Mouse (Mus musculus) lung, embryonic 15.5 days (tissue): ENCODE results near the gene Pcgf3. TPM values are rescaled to one million over a fixed set of nuclear protein-coding genes. Genes with fewer than 3 reads are reported as not detected.

Experiments
- ATAC-seq: fragments of 200-750 bp; cut with Nextera tagmentation; 2 replicates; pipeline ENCODE4 v1.8.0; 2017; ENCODE audit warnings: moderate number of reproducible peaks, borderline replicate concordance; ENCODE audit not compliant: low FRiP score, low TSS enrichment; ENCODE audit errors: extremely low read depth
- H3K27ac ChIP-seq: fragments of 300-500 bp; sonication (generic); 2 replicates; pipeline ENCODE4 v1.5.1; 2015; ENCODE audit warnings: moderate library complexity, mild to moderate bottlenecking, inconsistent platforms
- H3K27me3 ChIP-seq: fragments of 300-500 bp; sonication (generic); 2 replicates; pipeline ENCODE4 v1.6.1; 2015; ENCODE audit warnings: inconsistent platforms
- H3K36me3 ChIP-seq: fragments of 300-500 bp; sonication (generic); 2 replicates; pipeline ENCODE4 v1.6.1; 2015; ENCODE audit warnings: inconsistent platforms
- H3K4me1 ChIP-seq: fragments of 300-500 bp; sonication (generic); 2 replicates; pipeline ENCODE4 v1.6.1; 2015; ENCODE audit warnings: inconsistent platforms
- H3K4me2 ChIP-seq: fragments of 300-500 bp; sonication (generic); 2 replicates; pipeline ENCODE4 v1.6.1; 2015; ENCODE audit warnings: inconsistent platforms, mild to moderate bottlenecking, moderate library complexity
- H3K4me3 ChIP-seq: fragments of 300-500 bp; sonication (generic); 2 replicates; pipeline ENCODE4 v1.5.1; 2015; ENCODE audit warnings: mild to moderate bottlenecking, inconsistent platforms
- H3K9ac ChIP-seq: fragments of 300-500 bp; sonication (generic); 2 replicates; pipeline ENCODE4 v1.6.1; 2015; ENCODE audit warnings: inconsistent platforms
- H3K9me3 ChIP-seq: fragments of 300-500 bp; sonication (generic); 2 replicates; pipeline ENCODE4 v1.6.1; 2016; ENCODE audit warnings: inconsistent platforms
- WGBS: fragments of 180-500 bp; shearing (Covaris S2); methylation state at CpG from one replicate; pipeline ENCODE4 v1.1.7; 2015; 5-methylcytosine and 5-hydroxymethylcytosine counted together
- polyA plus RNA-seq: library from polyadenylated mRNA; unstranded; fragments of >200 nt; fragmentation: Nextera tagmentation; extraction: Ambion mirVana; gene quantifications from 2 replicates; pipeline ENCODE4 v1.2.1, GENCODE M21; 2015

The Pcgf3 gene
- polyA plus RNA-seq, 1 experiment from 2014 or later, result 19.3 TPM

DNA sequence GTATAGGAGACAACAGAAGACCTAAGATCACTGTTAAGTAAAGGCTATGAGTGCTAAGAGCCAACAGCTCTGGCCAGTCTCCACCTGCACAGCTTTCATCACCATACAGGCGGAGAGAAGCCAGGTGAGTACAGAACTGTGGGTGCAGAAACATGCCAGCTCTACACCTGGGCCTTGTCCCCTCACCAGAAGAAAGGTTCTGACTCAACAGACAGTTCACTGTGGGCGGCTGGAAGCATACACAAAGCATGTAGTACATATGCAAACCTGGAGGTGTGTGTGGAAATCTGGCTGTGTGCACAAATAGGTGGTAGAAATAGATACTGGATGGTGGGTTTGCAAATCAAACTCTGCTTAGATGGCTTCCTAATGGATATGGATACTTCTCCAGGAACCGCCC lies 61.6 kb downstream of the Pcgf3 start:
- no peak for ATAC-seq
- Histone ChIP-seq H3K4me2 (no peak overlapping the region), H3K27me3 (no peaks in the 10 kb centered on the region), H3K4me3 (no peak overlapping the region), H3K4me1 (no peaks in the 10 kb centered on the region), H3K9ac (no peak overlapping the region), H3K27ac (no peak overlapping the region), H3K36me3 (no peaks in the 10 kb centered on the region), H3K9me3 (no peaks in the 10 kb centered on the region)
- 74% methylated on average over 3 of the region's 3 CpGs for WGBS

DNA sequence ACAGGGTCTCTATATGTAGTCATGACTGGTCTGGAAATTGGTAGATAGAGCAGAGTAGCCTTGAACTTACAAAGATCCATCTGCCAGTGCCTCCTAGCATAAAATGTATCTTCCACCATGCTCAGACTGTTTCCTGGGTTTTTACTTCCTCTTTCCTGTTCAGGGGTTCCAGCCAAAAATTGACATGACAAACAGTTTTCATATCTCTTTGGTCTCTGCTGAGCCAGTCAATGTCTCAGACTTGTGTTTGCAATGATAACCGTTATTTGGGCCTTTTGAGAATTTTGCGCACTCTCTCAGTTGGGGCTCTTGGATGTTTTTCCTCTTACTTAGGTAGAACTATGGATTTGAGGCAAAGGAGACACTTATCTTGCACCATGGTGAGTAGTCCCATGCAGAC lies 73.2 kb downstream of the Pcgf3 start:
- no peaks in the 10 kb centered on the region for H3K4me1 ChIP-seq
- ATAC-seq, result no peak
- H3K4me3 ChIP-seq, result no peak overlapping the region
- no peak overlapping the region for H3K4me2 ChIP-seq
- H3K36me3 ChIP-seq, result no peaks in the 10 kb centered on the region
- 94% methylated on average over 2 of the region's 2 CpGs for WGBS
- H3K27ac ChIP-seq, result no peak overlapping the region
- no peak overlapping the region for H3K9ac ChIP-seq
- H3K9me3 ChIP-seq, result no peaks in the 10 kb centered on the region; the same call in 1 of the 2 replicates
- H3K27me3 ChIP-seq, result no peaks in the 10 kb centered on the region

DNA sequence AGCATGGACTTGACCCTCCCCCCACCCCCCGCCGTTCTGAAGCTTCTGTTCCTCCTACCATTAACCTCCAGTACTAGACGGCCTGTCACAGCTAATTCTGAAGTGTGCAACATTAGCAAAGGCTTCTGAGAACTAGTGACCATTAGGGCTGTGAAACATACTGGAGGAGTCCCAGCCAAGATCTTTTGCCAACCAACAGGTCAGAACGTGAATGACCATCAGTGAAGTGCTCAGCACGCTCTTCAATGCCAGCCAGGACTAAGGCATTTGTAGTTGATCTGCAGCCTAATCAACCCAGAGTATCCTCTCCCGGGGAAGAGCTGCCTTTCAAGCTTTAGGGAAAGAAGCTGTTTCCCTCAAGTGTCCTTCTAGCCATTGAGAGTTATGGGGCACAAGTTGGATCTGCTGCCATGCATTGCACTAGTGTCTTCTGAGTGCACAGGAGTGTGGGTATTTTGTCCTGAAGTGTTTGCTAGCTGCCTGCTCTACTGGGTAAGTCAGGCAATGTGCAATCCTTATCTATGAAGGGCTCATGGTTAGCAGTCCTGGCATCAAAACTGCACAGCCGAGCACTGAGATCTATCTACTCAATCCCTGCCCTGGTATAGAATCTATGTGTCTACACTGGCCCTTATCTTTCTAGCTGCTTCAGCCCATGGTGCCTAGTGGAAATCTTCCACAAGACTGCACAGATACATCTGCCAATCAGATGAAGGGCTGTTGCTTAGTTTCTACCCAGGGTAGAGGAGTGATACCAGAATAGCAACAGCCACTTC lies 82.7 kb downstream of the Pcgf3 start:
- Histone ChIP-seq H3K4me2 (no peak overlapping the region), H3K9ac (no peak overlapping the region), H3K27me3 (peaks cover 2% of the 10 kb centered on the region; the same call in 1 of the 2 replicates), H3K27ac (no peak overlapping the region), H3K4me1 (no peaks in the 10 kb centered on the region), H3K9me3 (no peaks in the 10 kb centered on the region), H3K36me3 (no peaks in the 10 kb centered on the region), H3K4me3 (no peak overlapping the region)
- 54% methylated on average over 7 of the region's 7 CpGs for WGBS
- ATAC-seq, result no peak

DNA sequence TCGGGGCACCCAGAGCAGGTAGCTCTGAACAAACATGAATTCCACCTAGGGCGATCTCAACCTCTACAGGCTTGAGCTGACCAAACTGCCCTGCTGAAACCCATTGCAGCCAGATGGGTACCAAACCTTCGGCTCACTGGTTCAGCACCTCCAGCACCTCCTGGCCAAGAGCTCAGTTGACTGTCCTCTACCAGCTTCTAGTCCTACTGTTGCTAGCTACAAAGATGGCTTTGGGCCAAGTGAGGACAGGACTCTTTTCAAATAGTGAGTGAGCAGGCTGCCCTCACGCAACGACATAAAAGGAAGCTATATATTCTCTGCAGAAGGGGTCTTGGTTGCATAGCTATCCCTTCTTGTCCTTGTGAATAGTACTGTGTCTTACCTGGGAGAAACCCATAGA lies 86.6 kb downstream of the Pcgf3 start:
- 82% methylated on average over 5 of the region's 5 CpGs for WGBS
- peaks cover 31% of the 10 kb centered on the region for H3K27me3 ChIP-seq
- ATAC-seq, result no peak
- H3K4me3 ChIP-seq, result no peak overlapping the region
- H3K9me3 ChIP-seq, result no peaks in the 10 kb centered on the region
- no peak overlapping the region for H3K9ac ChIP-seq
- no peak overlapping the region for H3K27ac ChIP-seq
- no peaks in the 10 kb centered on the region for H3K36me3 ChIP-seq
- no peak overlapping the region for H3K4me2 ChIP-seq
- peaks cover 9% of the 10 kb centered on the region; the same call in 1 of the 2 replicates for H3K4me1 ChIP-seq

DNA sequence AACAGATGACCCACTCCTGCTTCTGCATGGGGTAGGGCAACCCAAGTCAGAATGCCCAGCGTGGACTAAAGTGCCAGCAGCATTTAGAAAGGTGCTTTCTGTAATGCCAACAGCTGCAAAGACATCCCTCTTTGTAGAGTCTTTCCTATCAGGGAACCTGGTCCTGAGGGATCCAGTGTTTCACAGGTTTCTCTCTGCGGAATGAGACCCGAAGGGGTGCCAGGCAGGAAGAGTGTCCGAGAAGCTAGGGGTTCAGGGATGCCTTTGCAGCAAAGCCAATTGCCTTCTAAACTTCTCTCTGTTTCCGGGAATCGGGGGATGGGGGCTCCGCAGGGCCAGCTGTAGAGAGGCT lies 88.1 kb downstream of the Pcgf3 start:
- Histone ChIP-seq H3K36me3 (no peaks in the 10 kb centered on the region), H3K27me3 (peaks cover 31% of the 10 kb centered on the region), H3K4me1 (peaks cover 9% of the 10 kb centered on the region; the same call in 1 of the 2 replicates), H3K9me3 (no peaks in the 10 kb centered on the region), H3K27ac (no peak overlapping the region), H3K9ac (no peak overlapping the region), H3K4me3 (no peak overlapping the region), H3K4me2 (peak overlapping the region; percentile 52; the same call in 1 of the 2 replicates)
- 17% methylated on average over 7 of the region's 7 CpGs for WGBS
- no peak for ATAC-seq

DNA sequence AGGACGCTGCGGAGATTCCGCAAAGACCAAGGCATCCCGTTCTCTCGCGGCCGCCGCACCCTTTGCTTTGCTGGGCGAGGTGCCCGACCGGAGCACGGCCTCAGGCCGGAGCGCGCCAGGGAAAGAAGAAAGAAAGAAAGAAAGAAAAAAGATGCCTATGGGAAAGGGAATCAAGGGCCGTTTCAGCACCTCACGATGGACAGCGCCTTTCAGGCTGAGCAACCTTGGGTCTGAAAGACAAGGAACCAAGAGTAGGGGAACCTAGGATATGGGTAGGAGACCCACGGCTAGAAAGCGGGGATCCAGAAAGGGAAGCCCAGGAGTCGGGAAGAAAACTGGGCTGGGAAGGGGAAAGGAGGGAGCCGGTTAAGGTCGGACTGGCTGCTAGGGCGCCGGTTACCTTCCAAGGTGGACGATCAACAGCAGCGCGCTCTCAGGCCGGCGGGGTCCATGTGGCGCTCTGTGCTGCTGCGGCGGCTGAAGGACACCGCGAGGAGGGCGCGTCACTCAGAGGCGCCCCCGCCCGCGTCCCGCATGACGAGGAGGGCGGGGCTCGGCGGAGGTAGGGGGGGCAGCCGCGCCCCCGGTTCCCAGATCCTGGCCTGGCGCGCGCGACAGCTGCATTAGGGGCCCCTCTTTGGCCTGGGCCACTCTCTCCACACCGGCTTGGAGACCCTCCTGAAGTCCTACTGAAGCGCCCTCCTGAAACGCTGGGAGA lies 88.6 kb downstream of the Pcgf3 start, which contains the start of gene Cplx1:
Gene Cplx1 (minus strand): TSS at position 536 of the 718 bp plus-strand sequence.
- peak within 1 kb of the TSS; percentile 52 for H3K4me2 ChIP-seq
- H3K9ac ChIP-seq, result no peak within 1 kb of the TSS
- peaks cover 9% of the 10 kb centered on the region; the same call in 1 of the 2 replicates for H3K4me1 ChIP-seq
- peaks cover 31% of the 10 kb centered on the region for H3K27me3 ChIP-seq
- H3K4me3 ChIP-seq, result peak within 1 kb of the TSS; percentile 16; the same call in 1 of the 2 replicates
- H3K27ac ChIP-seq, result no peak within 1 kb of the TSS
- ATAC-seq, result peak; percentile 63; the same call in 1 of the 2 replicates
- no peaks in the 10 kb centered on the region for H3K9me3 ChIP-seq
- no peaks in the 10 kb centered on the region for H3K36me3 ChIP-seq
- 1% methylated on average over 56 of the region's 56 CpGs for WGBS

DNA sequence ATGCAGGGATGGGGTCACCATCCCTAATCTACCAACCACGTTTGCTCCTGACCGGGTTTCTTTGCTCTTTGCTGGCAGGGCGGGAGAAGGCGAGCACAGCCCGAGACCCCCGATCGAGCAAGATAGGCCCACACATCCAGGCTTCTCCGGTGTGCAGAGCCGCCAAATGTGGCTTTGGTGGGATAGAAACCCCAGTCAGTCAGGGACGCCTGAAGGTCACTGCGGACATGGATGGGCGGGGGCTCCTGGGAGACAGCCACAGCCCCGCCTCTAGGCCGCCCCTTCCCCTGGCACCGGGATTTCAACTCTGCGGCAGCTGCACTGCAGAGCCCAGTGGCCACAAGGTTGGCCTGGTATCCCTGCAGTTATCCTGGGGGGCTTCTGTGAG lies 89.2 kb downstream of the Pcgf3 start:
- Histone ChIP-seq H3K4me1 (peaks cover 9% of the 10 kb centered on the region; the same call in 1 of the 2 replicates), H3K27ac (no peak overlapping the region), H3K9ac (no peak overlapping the region), H3K36me3 (no peaks in the 10 kb centered on the region), H3K4me2 (peak overlapping the region; percentile 52), H3K9me3 (no peaks in the 10 kb centered on the region), H3K27me3 (peaks cover 31% of the 10 kb centered on the region), H3K4me3 (peak overlapping the region; percentile 16; the same call in 1 of the 2 replicates)
- WGBS, result 1% methylated on average over 16 of the region's 16 CpGs
- 0 out of 2 replicates have a peak, but pooled peaks have one; percentile 16 for ATAC-seq

DNA sequence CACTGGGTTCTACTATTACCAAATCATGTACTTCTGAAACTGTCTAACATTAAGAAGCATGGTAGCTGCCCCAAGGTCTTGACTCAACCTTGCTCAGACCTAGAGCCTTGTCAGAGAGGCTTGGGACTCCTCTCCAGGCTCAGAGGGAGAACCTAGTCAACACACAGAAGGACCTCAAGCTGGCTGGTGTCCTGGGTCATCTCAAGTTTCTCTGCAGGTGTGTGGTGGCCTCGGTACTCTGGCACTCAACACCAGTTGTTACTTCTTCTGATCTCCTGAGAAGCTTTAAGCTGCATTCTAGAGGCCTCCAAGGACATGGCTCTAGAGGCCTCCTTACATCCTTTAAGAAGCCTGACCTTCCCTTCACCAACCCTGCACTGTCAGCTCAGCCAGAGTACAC lies 93.0 kb downstream of the Pcgf3 start:
- Histone ChIP-seq H3K36me3 (no peaks in the 10 kb centered on the region), H3K27me3 (peaks cover 26% of the 10 kb centered on the region), H3K4me1 (peaks cover 9% of the 10 kb centered on the region; the same call in 1 of the 2 replicates), H3K9me3 (no peaks in the 10 kb centered on the region), H3K27ac (no peak overlapping the region), H3K9ac (no peak overlapping the region), H3K4me3 (no peak overlapping the region), H3K4me2 (no peak overlapping the region)
- ATAC-seq, result no peak
- 50% methylated on average over 1 of the region's 1 CpGs for WGBS

Other genes starting within 250 kb of the Pcgf3 start
- gene Dr1, start 192.3 kb upstream of the Pcgf3 start, polyA plus RNA-seq, result 42.7 and 44.7 TPM in 2 replicates
- gene Pigg, start 148.6 kb upstream of the Pcgf3 start, polyA plus RNA-seq, result 6.6 and 6.7 TPM in 2 replicates
- gene Gm42517, start 93.3 kb upstream of the Pcgf3 start, polyA plus RNA-seq, result not detected in 2 replicates
- gene Pde6b, start 72.8 kb upstream of the Pcgf3 start, polyA plus RNA-seq, result 0.32 and 0.39 TPM in 2 replicates
- 344 and 363 TPM in 2 replicates for gene Atp5k, start 26.8 kb upstream of the Pcgf3 start, polyA plus RNA-seq
- gene Mfsd7a, start 12.3 kb upstream of the Pcgf3 start, polyA plus RNA-seq, result 0.24 and 0.34 TPM in 2 replicates
- 0.57 and 0.98 TPM in 2 replicates for gene Cplx1, start 88.8 kb downstream of the Pcgf3 start, polyA plus RNA-seq
- 46.5 and 49.0 TPM in 2 replicates for gene Gak, start 168.5 kb downstream of the Pcgf3 start, polyA plus RNA-seq
- 28.3 and 29.5 TPM in 2 replicates for gene Tmem175, start 168.5 kb downstream of the Pcgf3 start, polyA plus RNA-seq
- gene Idua, start 199.1 kb downstream of the Pcgf3 start, polyA plus RNA-seq, result 12.1 and 14.5 TPM in 2 replicates
- gene Dgkq, start 208.4 kb downstream of the Pcgf3 start, polyA plus RNA-seq, result 10.7 and 11.7 TPM in 2 replicates
- gene Slc26a1, start 214.3 kb downstream of the Pcgf3 start, polyA plus RNA-seq, result 0.39 and 0.50 TPM in 2 replicates
- 35.8 and 36.3 TPM in 2 replicates for gene Fgfrl1, start 231.2 kb downstream of the Pcgf3 start, polyA plus RNA-seq